Mouse (Mus musculus): ENCODE results near the gene Slc9b1.

DNA sequence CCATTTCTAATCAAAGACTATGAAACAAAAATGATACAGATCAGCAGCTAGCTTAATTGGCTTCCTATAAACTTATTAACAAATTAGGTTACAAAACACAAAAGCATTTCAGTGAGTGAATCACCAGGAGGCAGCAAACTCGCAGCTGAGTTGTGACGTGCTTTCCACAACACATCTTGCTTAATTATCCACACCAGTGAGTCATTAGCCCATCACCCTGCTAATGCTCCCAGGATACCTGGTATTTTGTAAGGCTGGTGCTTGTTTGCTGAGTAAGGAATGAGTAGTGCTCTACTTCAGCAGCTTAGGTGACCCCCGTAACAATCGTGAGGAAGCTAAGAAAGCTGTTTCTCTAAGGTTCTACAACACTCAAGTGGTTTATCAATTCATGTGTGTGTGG, 56.8 kb downstream of the Slc9b1 start:
- no peak for TF ChIP-seq EP300 (IDR thresholded peaks at IDR 0.05; ENCODE audit: insufficient read depth, low read depth, low read length)
- no peak for TF ChIP-seq CTCF (IDR thresholded peaks at IDR 0.05; ENCODE audit: low read depth, low read length)
- TF ChIP-seq POLR2A (IDR thresholded peaks at IDR 0.05; ENCODE audit: insufficient read depth, low read length), result no peak
